Mouse (Mus musculus) kidney, adult 2 months (tissue): ENCODE measurements at regions not wholly inside any gene's neighbourhood (a gene's known extent, or its start where the extent isn't known, plus 50 kb on each side); places are given as distances from the start of the nearest gene placed in this dataset.

ENCODE experiments used
- CTCF ChIP-seq: fragments of 200-500 bp; conservative IDR thresholded peaks from 2 replicates; pipeline ENCODE4 v1.5.1; 2011; ENCODE audit warnings: low read depth, mild to moderate bottlenecking, control low read depth, low read length, moderate library complexity, mixed read lengths; ENCODE audit not compliant: insufficient read depth, insufficient read length
- POLR2A ChIP-seq: fragments of 200-500 bp; IDR thresholded peaks from one replicate; pipeline ENCODE4 v1.6.1; 2011; ENCODE audit warnings: low read depth, low read length, control low read depth

DNA sequence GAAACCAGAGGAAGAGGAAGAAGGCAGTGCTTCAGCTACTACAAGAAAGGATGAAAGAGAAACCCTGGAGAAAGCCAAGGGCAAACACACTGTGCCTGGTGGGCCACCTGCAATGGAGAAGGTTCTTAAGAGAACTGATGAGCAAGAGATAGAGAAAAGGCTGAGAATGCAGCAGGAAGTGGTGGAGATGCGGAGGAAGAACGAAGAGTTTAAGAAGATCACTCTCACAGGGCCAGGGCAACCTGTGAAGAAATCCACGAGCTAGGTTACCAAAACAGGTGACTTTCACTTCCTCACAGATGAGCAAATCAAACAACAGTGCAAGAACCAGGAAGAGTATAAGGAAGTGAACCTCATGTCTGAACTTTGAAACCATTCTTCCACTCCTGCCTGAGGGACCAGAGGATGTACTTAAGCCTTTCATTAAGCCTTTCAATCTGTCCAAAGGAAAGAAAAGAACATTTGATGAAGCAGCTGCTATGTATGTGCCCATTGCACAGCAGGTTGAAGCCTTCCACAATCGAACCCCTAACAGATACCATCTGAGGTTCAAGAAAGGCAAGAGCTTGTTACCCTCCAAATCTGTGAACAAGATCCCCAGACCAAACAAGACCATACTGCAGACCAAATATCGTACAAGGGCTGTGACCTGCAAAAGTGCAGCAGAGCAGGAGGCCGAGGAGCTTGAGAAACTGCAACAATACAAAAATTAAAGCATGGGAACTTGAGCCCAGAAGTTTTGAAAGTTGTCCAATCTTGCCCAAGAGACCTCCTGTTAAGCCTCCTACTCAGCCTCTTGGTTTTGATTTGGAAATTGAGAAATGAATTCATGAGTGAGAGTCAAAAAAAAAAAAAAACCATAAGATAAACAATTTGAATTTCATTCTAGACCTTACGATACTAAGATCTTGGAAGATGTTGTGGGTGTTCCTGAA is 91.6 kb upstream of the Zfp462 start:
- no peak for TF ChIP-seq POLR2A
- no peak for TF ChIP-seq CTCF
